Mouse (Mus musculus) liver, adult (tissue): ENCODE results near the gene Pde10a.

Source experiments
- GATA4 ChIP-seq: IDR thresholded peaks from 2 replicates; pipeline ENCODE4 v1.6.1; 2014; ENCODE audit warnings: mild to moderate bottlenecking, low read length; ENCODE audit not compliant: insufficient replicate concordance

Gene Pde10a

GRCm38 (mm10) chr17:8841094-8841493 lies 315.9 kb downstream of the Pde10a start:
- no peak for TF ChIP-seq GATA4

GRCm38 (mm10) chr17:8841897-8842540 lies 316.8 kb downstream of the Pde10a start:
- no peak for TF ChIP-seq GATA4

- TF ChIP-seq GATA4 = no peak
These were observed 317.5 kb downstream of the Pde10a start for GRCm38 (mm10) chr17:8842662-8843061.

GRCm38 (mm10) chr17:8843941-8844340 lies 318.8 kb downstream of the Pde10a start:
- no peak for TF ChIP-seq GATA4

GRCm38 (mm10) chr17:8846506-8846905 lies 321.3 kb downstream of the Pde10a start:
- TF ChIP-seq GATA4 = no peak

GRCm38 (mm10) chr17:8847558-8847957 lies 322.4 kb downstream of the Pde10a start:
- TF ChIP-seq GATA4 = no peak

GRCm38 (mm10) chr17:8851846-8852245 lies 326.7 kb downstream of the Pde10a start:
- TF ChIP-seq GATA4 = no peak

- no peak for TF ChIP-seq GATA4
These were observed 331.5 kb downstream of the Pde10a start for GRCm38 (mm10) chr17:8856430-8857371.

- TF ChIP-seq GATA4 = no peak
These were observed 333.7 kb downstream of the Pde10a start for GRCm38 (mm10) chr17:8858636-8859421.

- no peak for TF ChIP-seq GATA4
These were observed 334.3 kb downstream of the Pde10a start for GRCm38 (mm10) chr17:8859489-8859888.

GRCm38 (mm10) chr17:8864638-8865497 lies 339.7 kb downstream of the Pde10a start:
- TF ChIP-seq GATA4 = no peak

GRCm38 (mm10) chr17:8867331-8868237 lies 342.4 kb downstream of the Pde10a start:
- no peak for TF ChIP-seq GATA4

- no peak for TF ChIP-seq GATA4
These were observed 344.1 kb downstream of the Pde10a start for GRCm38 (mm10) chr17:8869287-8869686.
